Mouse (Mus musculus): ENCODE measurements around the gene Pfkp. TPM values are rescaled to one million over a fixed set of nuclear protein-coding genes. Genes with fewer than 3 reads are reported as not detected.
A peak's percentile ranks its signal among the peaks of the same experiment; 100 is the strongest.

Gene Pfkp
- polyA plus RNA-seq (2016; fragmentation: Nextera tagmentation; extraction: Ambion mirVana): 5.5 and 5.9 TPM in 2 replicates

- no peaks in the 10 kb centered on the region for H3K9me3 ChIP-seq (replicated peaks)
- H3K4me3 ChIP-seq: peak within 1 kb of the TSS; percentile 66
- H3K4me1 ChIP-seq: peaks cover 23% of the 10 kb centered on the region
- H3K27ac ChIP-seq: no peak within 1 kb of the TSS
- 4% methylated on average over 34 of the region's 34 CpGs for WGBS
- H3K36me3 ChIP-seq: no peaks in the 10 kb centered on the region
- peak; percentile 83 for DNase-seq (ENCODE audit: low spot score)
- H3K27me3 ChIP-seq (ENCODE audit: low read depth, poor library complexity, severe bottlenecking): peaks cover 26% of the 10 kb centered on the region
Measured at GRCm38 (mm10) chr13:6648669-6649233, at the start of gene Pfkp. TSS of gene Pfkp (minus strand) at chr13:6648777.

GRCm38 (mm10) chr13:6690607-6691006 lies 42.0 kb upstream of the Pfkp start:
- Histone ChIP-seq H3K4me1 (no peaks in the 10 kb centered on the region), H3K9me3 (replicated peaks) (no peaks in the 10 kb centered on the region), H3K27me3 (ENCODE audit: low read depth, poor library complexity, severe bottlenecking) (no peaks in the 10 kb centered on the region), H3K4me3 (no peak overlapping the region), H3K27ac (no peak overlapping the region), H3K36me3 (no peaks in the 10 kb centered on the region)
- no peak for DNase-seq (ENCODE audit: low spot score)
- 83% methylated on average over 3 of the region's 3 CpGs for WGBS

GRCm38 (mm10) chr13:6689962-6690361 lies 41.4 kb upstream of the Pfkp start:
- Histone ChIP-seq H3K9me3 (replicated peaks) (no peaks in the 10 kb centered on the region), H3K27me3 (ENCODE audit: low read depth, poor library complexity, severe bottlenecking) (no peaks in the 10 kb centered on the region), H3K36me3 (no peaks in the 10 kb centered on the region), H3K27ac (no peak overlapping the region), H3K4me3 (no peak overlapping the region), H3K4me1 (no peaks in the 10 kb centered on the region)
- WGBS: 63% methylated on average over 4 of the region's 4 CpGs
- DNase-seq (ENCODE audit: low spot score): peak; percentile 62

- WGBS: 51% methylated on average over 7 of the region's 7 CpGs
- no peaks in the 10 kb centered on the region for H3K36me3 ChIP-seq
- no peaks in the 10 kb centered on the region for H3K9me3 ChIP-seq (replicated peaks)
- no peaks in the 10 kb centered on the region for H3K4me1 ChIP-seq
- no peak overlapping the region for H3K4me3 ChIP-seq
- no peak overlapping the region for H3K27ac ChIP-seq
- H3K27me3 ChIP-seq (ENCODE audit: low read depth, poor library complexity, severe bottlenecking): no peaks in the 10 kb centered on the region
- no peak for DNase-seq (ENCODE audit: low spot score)
Measured at GRCm38 (mm10) chr13:6688790-6689433, 40.3 kb upstream of the Pfkp start.

- no peak overlapping the region for H3K27ac ChIP-seq
- H3K4me1 ChIP-seq: no peaks in the 10 kb centered on the region
- H3K36me3 ChIP-seq: no peaks in the 10 kb centered on the region
- no peak for DNase-seq (ENCODE audit: low spot score)
- no peak overlapping the region for H3K4me3 ChIP-seq
- 89% methylated on average over 4 of the region's 4 CpGs for WGBS
- no peaks in the 10 kb centered on the region for H3K27me3 ChIP-seq (ENCODE audit: low read depth, poor library complexity, severe bottlenecking)
- H3K9me3 ChIP-seq (replicated peaks): no peaks in the 10 kb centered on the region
Measured at GRCm38 (mm10) chr13:6666887-6667286, 18.3 kb upstream of the Pfkp start.

- Histone ChIP-seq H3K27ac (no peak overlapping the region), H3K36me3 (no peaks in the 10 kb centered on the region), H3K4me1 (no peaks in the 10 kb centered on the region), H3K27me3 (ENCODE audit: low read depth, poor library complexity, severe bottlenecking) (no peaks in the 10 kb centered on the region), H3K9me3 (replicated peaks) (no peaks in the 10 kb centered on the region), H3K4me3 (no peak overlapping the region)
- 74% methylated on average over 1 of the region's 1 CpGs for WGBS
- no peak for DNase-seq (ENCODE audit: low spot score)
Measured at GRCm38 (mm10) chr13:6665506-6665905, 16.9 kb upstream of the Pfkp start.

GRCm38 (mm10) chr13:6664216-6664615 lies 15.6 kb upstream of the Pfkp start:
- 77% methylated on average over 5 of the region's 5 CpGs for WGBS
- Histone ChIP-seq H3K4me3 (no peak overlapping the region), H3K9me3 (replicated peaks) (no peaks in the 10 kb centered on the region), H3K27me3 (ENCODE audit: low read depth, poor library complexity, severe bottlenecking) (no peaks in the 10 kb centered on the region), H3K27ac (no peak overlapping the region), H3K4me1 (no peaks in the 10 kb centered on the region), H3K36me3 (no peaks in the 10 kb centered on the region)
- no peak for DNase-seq (ENCODE audit: low spot score)

GRCm38 (mm10) chr13:6659314-6659713 lies 10.7 kb upstream of the Pfkp start:
- WGBS: 82% methylated on average over 6 of the region's 6 CpGs
- Histone ChIP-seq H3K9me3 (replicated peaks) (no peaks in the 10 kb centered on the region), H3K27me3 (ENCODE audit: low read depth, poor library complexity, severe bottlenecking) (no peaks in the 10 kb centered on the region), H3K4me1 (no peaks in the 10 kb centered on the region), H3K36me3 (no peaks in the 10 kb centered on the region), H3K27ac (no peak overlapping the region), H3K4me3 (no peak overlapping the region)
- DNase-seq (ENCODE audit: low spot score): no peak

- Histone ChIP-seq H3K36me3 (no peaks in the 10 kb centered on the region), H3K9me3 (replicated peaks) (no peaks in the 10 kb centered on the region), H3K4me3 (no peak overlapping the region), H3K4me1 (no peaks in the 10 kb centered on the region), H3K27ac (no peak overlapping the region), H3K27me3 (ENCODE audit: low read depth, poor library complexity, severe bottlenecking) (no peaks in the 10 kb centered on the region)
- WGBS: 82% methylated on average over 2 of the region's 2 CpGs
- DNase-seq (ENCODE audit: low spot score): no peak
Measured at GRCm38 (mm10) chr13:6657300-6657699, 8.7 kb upstream of the Pfkp start.

GRCm38 (mm10) chr13:6649542-6649941 lies 965 bp upstream of the Pfkp start:
- peaks cover 23% of the 10 kb centered on the region for H3K4me1 ChIP-seq
- no peak for DNase-seq (ENCODE audit: low spot score)
- H3K36me3 ChIP-seq: no peaks in the 10 kb centered on the region
- H3K27me3 ChIP-seq (ENCODE audit: low read depth, poor library complexity, severe bottlenecking): peaks cover 26% of the 10 kb centered on the region
- WGBS: 74% methylated on average over 3 of the region's 3 CpGs
- no peak overlapping the region for H3K27ac ChIP-seq
- no peak overlapping the region for H3K4me3 ChIP-seq
- no peaks in the 10 kb centered on the region for H3K9me3 ChIP-seq (replicated peaks)

- H3K4me3 ChIP-seq: peak overlapping the region; percentile 66
- H3K27me3 ChIP-seq (ENCODE audit: low read depth, poor library complexity, severe bottlenecking): peaks cover 26% of the 10 kb centered on the region
- H3K36me3 ChIP-seq: no peaks in the 10 kb centered on the region
- peaks cover 23% of the 10 kb centered on the region for H3K4me1 ChIP-seq
- under 1% methylated on average over 28 of the region's 28 CpGs for WGBS
- H3K27ac ChIP-seq: no peak overlapping the region
- H3K9me3 ChIP-seq (replicated peaks): no peaks in the 10 kb centered on the region
- no peak for DNase-seq (ENCODE audit: low spot score)
Measured at GRCm38 (mm10) chr13:6647992-6648668, 447 bp downstream of the Pfkp start.

- under 1% methylated on average over 39 of the region's 39 CpGs for WGBS
- peak; percentile 51 for DNase-seq (ENCODE audit: low spot score)
- H3K27ac ChIP-seq: 0 out of 2 replicates have a peak overlapping the region, but pooled peaks have one; percentile 31
Measured at GRCm38 (mm10) chr13:6647067-6647991, 1.2 kb downstream of the Pfkp start.

More at GRCm38 (mm10) chr13:6647067-6647991, 1.2 kb downstream of the Pfkp start:
- peak overlapping the region; percentile 66 for H3K4me3 ChIP-seq
- H3K27me3 ChIP-seq (ENCODE audit: low read depth, poor library complexity, severe bottlenecking): peaks cover 26% of the 10 kb centered on the region
- peaks cover 23% of the 10 kb centered on the region for H3K4me1 ChIP-seq
- no peaks in the 10 kb centered on the region for H3K9me3 ChIP-seq (replicated peaks)
- H3K36me3 ChIP-seq: no peaks in the 10 kb centered on the region

All from limb, embryonic 10.5 days (tissue).